ENCODE assay signal across 8 mouse cellular contexts in genomic region chr17:31870931-31871421, GRCm38 (mm10). TPM values are rescaled to one million over a fixed set of nuclear protein-coding genes. Genes with fewer than 3 reads are reported as not detected.
DNase-seq lines count a peak whose midpoint lies in the region; ATAC-seq lines count a peak whose summit lies in the region.

No protein-coding gene starts in this region.

- no peaks in the 10 kb centered on the region for H3K9me3 ChIP-seq in lung, embryonic 15.5 days
- H3K9me3 ChIP-seq in megakaryocyte, embryonic 14.5 days = no peaks in the 10 kb centered on the region
- no peaks in the 10 kb centered on the region for H3K9me3 ChIP-seq in midbrain, embryonic 13.5 days

- H3K36me3 ChIP-seq in lung, embryonic 15.5 days = no peaks in the 10 kb centered on the region
- no peaks in the 10 kb centered on the region for H3K36me3 ChIP-seq in megakaryocyte, embryonic 14.5 days (replicated peaks; ENCODE audit: low read length)
- no peaks in the 10 kb centered on the region for H3K36me3 ChIP-seq in midbrain, embryonic 13.5 days

- H3K27me3 ChIP-seq in lung, embryonic 15.5 days = no peaks in the 10 kb centered on the region
- peaks cover 22% of the 10 kb centered on the region for H3K27me3 ChIP-seq in megakaryocyte, embryonic 14.5 days (replicated peaks)
- H3K27me3 ChIP-seq in midbrain, embryonic 13.5 days = no peaks in the 10 kb centered on the region

- no peak for DNase-seq in lung, postnatal 25 days (ENCODE audit: low spot score)
- peak; percentile 62 for DNase-seq in WW6 (ENCODE audit: low read depth, low spot score)
- peak; percentile 4 for DNase-seq in gastrocnemius, postnatal 25 days
- no peak for DNase-seq in layer of hippocampus, postnatal 10 days (ENCODE audit: low spot score in 2 of 2)
- no peak for DNase-seq in layer of hippocampus, adult 8-10 months (ENCODE audit: low spot score in 2 of 2)

- H3K4me1 ChIP-seq in lung, embryonic 15.5 days = peaks cover 44% of the 10 kb centered on the region
- H3K4me1 ChIP-seq in megakaryocyte, embryonic 14.5 days = peaks cover 71% of the 10 kb centered on the region
- H3K4me1 ChIP-seq in midbrain, embryonic 13.5 days (replicated peaks) = no peaks in the 10 kb centered on the region

- peak; percentile 53 for ATAC-seq in lung, embryonic 15.5 days (ENCODE audit: borderline replicate concordance, extremely low read depth, low FRiP score, low TSS enrichment)
- ATAC-seq in midbrain, embryonic 13.5 days = no peak

- peak overlapping the region; percentile 10 for H3K27ac ChIP-seq in lung, embryonic 15.5 days
- no peak overlapping the region for H3K27ac ChIP-seq in midbrain, embryonic 13.5 days

- H3K9ac ChIP-seq in lung, embryonic 15.5 days = no peak overlapping the region
- no peak overlapping the region for H3K9ac ChIP-seq in midbrain, embryonic 13.5 days (replicated peaks)

- no peak overlapping the region for H3K4me3 ChIP-seq in lung, embryonic 15.5 days
- H3K4me3 ChIP-seq in megakaryocyte, embryonic 14.5 days (replicated peaks) = peak overlapping the region; percentile 84
- H3K4me3 ChIP-seq in midbrain, embryonic 13.5 days (replicated peaks) = no peak overlapping the region

- H3K4me2 ChIP-seq in lung, embryonic 15.5 days = peak overlapping the region; percentile 32
- H3K4me2 ChIP-seq in midbrain, embryonic 13.5 days (replicated peaks) = no peak overlapping the region

- WGBS in lung, embryonic 15.5 days = 12% methylated on average over 13 of the region's 13 CpGs
- WGBS in midbrain, embryonic 13.5 days = 31% methylated on average over 13 of the region's 13 CpGs

RNA-seq across cellular contexts. Expression of gene Sik1, which starts 15.4 kb away (rescaled TPM):
- polyA plus RNA-seq in lung, embryonic 15.5 days (2015; fragmentation: Nextera tagmentation; extraction: Ambion mirVana) = 32.7 and 35.4 TPM in 2 replicates
- 10 to 100 TPM; 17.2 to 19.6 TPM for total RNA-seq in gastrocnemius, postnatal 25 days (2021)
- polyA plus RNA-seq in megakaryocyte, embryonic 14.5 days (2012; ENCODE audit: insufficient read depth, low replicate concordance) = 8.7 and 12.8 TPM in 2 replicates
- total RNA-seq in layer of hippocampus, postnatal 10 days (2021) = 10 to 100 TPM; 21.7 to 22.2 TPM
- total RNA-seq in layer of hippocampus, adult 8-10 months (2022) = 10 to 100 TPM; 13.2 to 22.2 (median 15.4) TPM
- 16.9 and 17.6 TPM in 2 replicates for polyA plus RNA-seq in midbrain, embryonic 13.5 days (2015; fragmentation: Nextera tagmentation; extraction: Ambion mirVana)

Comparison
In these comparisons a context has a peak if more than half of its experiments do, and no peak if none do; other contexts are left out.
1. DNase-seq: peak in WW6 (single experiment) and gastrocnemius, postnatal 25 days (single experiment); none in lung, postnatal 25 days (single experiment), layer of hippocampus, postnatal 10 days (0 of 2) and layer of hippocampus, adult 8-10 months (0 of 2).